Mouse (Mus musculus): ENCODE data around the gene Riiad1.

Riiad1 gene

DNA sequence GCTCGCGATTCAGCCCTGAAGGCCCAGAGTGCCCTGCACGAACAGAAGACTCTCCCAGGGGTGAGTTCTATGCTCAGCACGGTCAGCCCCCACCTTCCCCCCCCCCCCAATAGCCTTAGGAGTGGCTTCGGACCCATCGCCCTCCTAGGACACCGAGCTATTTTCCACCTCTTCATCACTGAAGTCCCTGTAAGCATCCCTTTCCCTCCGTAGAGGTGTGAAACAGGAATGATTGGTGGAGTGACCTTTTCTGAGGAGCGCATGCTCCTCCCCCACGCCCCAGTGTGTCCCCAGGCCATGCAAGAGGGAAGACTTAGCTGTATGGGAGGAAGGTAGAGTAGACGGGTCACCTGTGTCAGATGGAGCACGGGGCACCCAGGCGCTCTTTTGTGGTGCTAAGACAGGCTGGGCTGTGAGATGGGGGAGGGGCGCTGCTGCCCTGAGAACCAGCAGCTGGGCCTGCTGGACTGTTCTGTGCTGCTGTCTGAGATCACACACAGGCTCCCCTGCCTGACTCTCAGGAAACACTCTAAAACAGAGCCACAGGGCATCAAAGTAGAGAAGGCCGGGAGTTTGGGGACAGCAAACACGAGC is at the start of gene Riiad1:
Gene Riiad1 (minus strand): TSS at position 51 of the 594 bp plus-strand sequence.
- no peak for DNase-seq (ENCODE audit: low read depth)

DNA sequence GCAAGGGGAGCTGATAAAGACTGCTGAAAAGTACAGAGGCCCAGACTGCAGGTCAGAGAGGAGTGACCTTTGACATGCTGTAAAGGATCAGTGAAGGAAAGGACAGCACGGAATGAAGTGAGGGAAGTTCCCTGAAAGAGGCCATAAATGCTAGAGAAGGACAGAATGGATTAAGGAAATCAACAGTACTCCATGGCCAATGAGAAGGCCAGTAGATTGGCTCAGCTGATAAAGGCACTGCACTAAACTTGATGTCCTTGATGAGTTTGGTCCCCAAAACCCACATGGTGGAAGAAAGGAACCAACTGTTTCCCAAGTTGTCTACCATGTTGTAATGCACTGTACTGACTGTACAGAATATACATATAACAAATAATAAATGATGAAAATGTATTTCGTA is 46.6 kb upstream of the Riiad1 start:
- DNase-seq (ENCODE audit: low read depth) = no peak

DNA sequence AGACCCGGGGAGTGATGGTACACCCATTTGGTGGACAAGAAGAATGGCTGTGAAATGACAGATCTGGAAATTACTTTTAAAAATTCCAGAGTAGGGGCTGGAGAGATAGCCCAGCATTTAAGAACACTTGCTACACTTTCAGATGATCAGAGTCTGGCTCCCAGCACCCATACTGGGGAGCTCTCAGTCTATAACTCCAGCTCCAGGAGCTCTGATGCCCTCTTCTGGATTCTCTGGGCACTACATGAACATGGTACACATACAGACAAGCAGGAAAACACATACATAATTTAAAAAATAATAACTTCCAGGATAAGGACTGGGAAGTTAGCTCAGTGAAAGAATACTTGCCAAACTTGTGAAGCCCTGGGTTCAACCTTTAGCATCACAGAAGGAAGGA is 26.5 kb upstream of the Riiad1 start:
- peak; percentile 30 for DNase-seq (ENCODE audit: low read depth)

DNA sequence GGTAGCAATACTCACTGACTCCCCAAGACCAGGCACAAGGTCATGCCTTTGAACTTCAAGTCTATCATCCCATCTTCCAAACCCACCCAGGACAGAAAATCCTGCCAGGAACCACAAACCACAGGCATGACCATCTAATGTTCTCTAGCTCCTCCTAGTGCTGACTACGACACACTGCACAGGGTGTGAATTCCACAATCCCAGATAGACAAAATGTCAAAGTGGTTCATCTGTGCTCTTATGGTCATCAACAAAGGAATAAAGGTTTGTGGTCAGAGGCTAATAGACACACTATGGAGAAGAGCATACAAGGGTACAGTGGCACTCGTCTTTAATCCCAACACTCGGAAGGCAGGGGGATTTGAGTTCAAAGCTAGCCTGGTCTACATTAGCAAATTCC is 22.1 kb upstream of the Riiad1 start:
- DNase-seq (ENCODE audit: low read depth) = peak; percentile 19

DNA sequence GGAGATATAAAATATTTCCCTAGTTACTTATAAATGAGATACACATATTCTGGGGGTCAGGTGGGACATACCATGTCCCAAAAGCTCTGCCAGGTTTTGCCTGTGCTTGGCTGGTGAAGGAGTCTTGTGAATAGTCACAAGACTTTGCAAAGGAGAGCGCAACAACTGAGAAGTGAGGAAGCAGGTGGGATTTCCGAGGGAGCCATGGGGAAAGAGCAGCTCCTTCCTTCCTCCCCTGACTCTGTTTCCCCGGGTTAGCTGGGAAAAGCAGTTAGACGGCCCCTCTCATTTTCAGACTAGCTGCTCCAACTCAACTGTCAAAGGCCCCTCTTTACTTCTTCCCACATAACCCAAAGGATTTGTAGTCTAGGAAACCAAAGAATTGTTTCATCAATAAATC is 17.0 kb upstream of the Riiad1 start:
- DNase-seq (ENCODE audit: low read depth) = no peak

DNA sequence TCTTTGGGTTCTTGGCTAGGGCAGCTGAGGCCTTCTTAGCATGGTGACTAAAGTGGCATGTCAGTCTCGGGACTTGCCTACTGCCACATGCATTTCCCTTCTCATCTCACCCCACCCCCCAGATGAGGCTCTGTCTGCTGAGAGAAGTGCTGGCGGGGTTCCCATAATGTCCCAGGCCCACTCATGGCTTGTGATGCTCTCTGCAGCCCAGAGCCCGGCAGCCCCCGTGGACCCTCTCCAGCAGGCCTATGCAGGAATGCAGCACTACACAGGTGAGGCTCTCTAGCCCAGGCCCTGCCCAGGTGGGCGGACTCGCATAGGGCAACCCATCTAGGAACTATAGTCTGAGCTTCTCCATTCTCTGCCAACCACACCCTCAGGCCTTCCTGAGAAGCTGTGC is 7.4 kb upstream of the Riiad1 start:
- no peak for DNase-seq (ENCODE audit: low read depth)

DNA sequence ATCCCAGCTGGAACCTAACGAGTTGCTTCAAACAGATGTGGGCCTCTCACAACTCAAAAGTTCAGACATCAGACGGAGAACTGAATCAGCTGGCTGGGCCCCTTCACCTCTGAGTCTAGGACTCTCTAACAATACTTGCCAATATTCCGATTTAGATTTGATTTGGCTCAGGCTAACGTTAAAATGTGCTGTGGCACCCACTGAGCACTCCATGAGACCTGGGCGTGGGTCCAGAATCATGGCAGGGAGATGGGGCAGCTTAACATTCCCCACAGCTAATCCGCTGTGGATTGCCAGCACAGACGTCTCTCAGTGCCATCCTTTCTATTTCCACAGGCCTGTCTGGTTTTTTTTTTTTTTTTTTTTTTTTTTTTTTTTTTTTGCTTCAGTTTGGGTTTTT is 5.8 kb upstream of the Riiad1 start:
- DNase-seq (ENCODE audit: low read depth) = no peak

DNA sequence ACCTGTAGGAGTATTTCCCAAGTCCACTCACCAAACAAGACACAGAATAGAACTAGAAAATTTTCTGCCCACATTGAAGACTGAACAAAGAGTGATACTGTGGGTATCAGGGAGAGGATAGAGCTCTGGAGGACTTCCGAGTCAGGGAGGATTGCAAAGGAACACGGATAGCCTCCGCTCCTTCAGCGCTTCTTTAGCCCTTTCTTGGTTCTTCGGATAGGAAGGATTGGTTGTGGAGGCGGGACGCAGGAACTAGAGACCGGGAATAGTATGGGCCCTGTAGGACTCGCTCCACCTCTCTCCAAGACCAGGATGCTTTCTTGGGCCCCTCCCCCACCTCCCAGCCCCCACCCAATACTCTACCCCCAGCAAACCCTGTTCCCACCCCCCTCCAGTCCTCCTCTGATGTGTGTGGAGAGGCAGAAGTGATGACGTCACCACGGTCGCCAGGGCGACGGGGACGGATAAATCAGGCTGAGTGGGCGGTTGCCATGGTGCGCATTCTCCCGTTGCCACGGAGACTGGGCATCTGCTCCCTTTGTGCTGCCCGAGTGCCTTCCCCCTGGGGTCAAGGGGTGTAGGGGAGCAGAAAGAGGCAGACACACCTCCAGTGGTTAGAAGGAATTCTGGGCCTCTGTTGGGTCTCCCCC is 3.8 kb upstream of the Riiad1 start:
- no peak for DNase-seq (ENCODE audit: low read depth)

DNA sequence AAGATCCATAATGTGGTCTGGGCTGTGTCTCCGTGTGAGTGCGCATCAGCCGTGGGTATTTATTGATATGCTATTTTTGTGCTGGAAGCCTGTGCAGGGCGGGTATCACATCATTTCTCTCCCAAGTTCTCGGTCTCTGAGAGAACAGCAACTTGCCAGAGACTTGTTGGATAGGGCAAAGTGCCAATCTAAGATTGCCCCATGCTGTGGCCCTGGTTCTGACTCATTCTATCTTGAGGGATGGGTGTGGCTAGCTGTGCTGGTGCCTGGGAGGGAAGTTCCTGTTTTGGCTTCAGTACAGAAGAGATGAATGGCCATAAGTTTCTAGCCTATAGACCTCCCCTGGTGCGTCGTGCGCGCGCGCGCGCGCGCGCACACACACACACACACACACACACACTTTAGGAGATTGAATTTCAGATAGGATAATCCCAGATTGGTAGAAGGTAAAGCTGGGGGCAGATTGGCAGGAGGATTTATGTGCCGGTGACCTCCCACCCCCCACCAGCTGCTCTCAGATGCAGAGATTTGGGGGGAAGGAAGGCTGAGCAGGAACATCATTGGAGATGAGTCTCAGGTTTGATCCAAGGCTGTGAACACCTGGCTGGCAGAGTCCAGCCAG is 2.7 kb upstream of the Riiad1 start:
- DNase-seq (ENCODE audit: low read depth) = no peak

DNA sequence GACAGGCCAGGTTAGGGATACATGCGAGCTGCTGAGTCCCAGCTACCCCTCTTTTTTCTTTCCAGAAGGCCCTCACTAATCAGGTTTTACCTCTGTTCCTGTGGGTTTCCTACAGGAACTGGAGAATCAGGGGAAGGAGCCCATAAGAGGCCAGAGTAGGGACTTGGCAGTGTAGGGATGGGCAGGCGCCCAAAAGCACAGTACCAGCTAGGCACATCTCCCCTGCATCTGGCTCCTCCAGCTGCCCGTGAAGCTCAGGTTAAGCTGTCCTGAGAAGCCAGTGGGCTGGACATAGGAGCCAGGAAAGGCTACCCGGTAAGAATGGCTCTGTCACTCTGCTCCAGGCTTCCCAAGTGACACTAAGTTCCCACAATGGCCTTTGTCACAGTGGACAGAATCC is 1.3 kb upstream of the Riiad1 start:
- no peak for DNase-seq (ENCODE audit: low read depth)

DNA sequence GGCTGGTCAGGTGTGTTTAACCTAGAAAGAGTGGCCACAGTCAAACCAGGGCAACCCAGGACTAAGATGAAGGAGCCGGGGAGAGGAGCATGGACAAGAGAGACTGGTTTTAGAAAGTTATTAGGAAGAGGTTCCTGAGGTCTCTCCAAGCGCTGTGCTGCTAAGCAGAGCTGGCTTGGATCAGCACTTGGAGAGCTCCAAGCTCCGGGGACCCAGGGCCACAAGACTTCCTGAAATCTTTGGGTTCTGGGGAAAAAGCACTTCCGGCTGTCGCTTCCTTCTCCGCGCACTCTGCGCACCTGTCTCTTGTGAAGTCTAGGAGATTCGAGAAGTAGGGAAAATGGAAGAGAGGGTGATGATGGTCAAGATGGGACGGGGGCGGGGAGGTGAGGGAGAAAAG is 577 bp downstream of the Riiad1 start:
- DNase-seq (ENCODE audit: low read depth) = no peak

DNA sequence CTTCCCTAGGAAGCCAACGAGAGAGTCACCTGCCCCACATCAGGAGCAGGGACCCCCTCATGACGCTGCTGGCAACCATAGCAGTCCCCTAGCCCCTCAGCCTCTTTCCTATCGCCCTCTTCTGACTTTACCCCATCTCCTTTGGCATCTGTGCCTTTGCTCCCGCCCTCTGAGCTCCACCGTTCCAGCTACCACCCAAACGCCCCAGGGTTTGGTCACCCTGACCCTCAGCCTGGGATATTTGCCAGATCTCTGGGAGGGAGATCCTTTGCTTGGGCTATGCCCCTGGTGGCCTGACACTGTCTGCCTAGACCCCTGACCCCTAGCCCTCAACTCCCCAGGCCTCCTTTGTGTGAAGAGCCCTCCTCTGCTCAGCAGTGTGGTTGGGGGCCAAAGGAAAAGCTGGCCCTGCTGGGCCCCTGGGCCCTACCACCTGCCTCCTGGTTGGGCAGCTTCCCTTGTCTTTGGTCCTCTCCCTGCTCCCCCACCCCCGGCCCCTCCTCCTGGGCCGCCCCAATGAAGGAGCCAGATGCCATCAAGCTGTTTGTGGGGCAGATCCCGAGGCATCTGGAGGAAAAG is 1.5 kb downstream of the Riiad1 start:
- DNase-seq (ENCODE audit: low read depth) = no peak

DNA sequence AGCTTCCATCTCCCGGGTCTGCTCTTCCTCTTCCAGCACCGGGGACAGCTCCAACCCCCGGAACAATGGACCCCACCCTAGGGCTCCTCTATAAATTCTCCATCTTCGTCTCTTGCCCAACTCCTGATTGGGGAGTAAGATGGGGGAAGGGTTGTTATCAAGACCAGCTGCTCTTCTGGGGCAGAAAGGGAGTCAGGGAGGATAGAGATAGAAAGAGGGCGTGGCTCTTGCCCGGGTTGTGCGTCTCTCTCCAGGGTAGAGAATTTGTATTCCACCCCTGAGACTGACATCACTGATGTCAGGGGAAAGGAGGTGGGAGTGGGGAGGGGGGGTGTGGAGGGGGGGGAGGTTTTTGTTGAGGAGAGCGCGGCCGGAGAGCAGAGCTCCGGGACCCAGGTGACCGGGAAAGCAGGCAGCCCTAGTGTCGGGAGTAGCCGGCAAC is 2.1 kb downstream of the Riiad1 start, which contains the start of gene Celf3:
Gene Celf3 (plus strand): TSS at position 315 of the 442 bp plus-strand sequence.
- DNase-seq (ENCODE audit: low read depth) = no peak

DNA sequence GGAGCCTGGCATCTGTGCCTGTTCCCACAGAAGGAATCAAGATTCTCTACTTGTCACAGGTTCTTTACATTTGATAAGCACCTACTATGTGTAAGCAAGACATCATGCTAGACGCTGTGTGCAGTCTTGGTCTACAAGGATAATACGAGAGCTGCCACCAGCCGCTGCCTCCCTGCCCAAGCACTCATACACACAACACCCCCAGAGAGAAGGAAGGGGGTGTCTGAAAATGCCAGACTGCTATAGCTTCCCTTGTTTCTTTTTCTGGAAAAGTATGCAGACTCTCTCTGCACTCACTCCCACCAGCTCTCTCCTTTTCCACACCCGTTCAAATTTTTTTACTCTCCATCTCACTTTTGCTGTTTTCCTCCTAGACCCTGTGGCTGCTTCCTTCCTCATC is 2.7 kb downstream of the Riiad1 start:
- no peak for DNase-seq (ENCODE audit: low read depth)

DNA sequence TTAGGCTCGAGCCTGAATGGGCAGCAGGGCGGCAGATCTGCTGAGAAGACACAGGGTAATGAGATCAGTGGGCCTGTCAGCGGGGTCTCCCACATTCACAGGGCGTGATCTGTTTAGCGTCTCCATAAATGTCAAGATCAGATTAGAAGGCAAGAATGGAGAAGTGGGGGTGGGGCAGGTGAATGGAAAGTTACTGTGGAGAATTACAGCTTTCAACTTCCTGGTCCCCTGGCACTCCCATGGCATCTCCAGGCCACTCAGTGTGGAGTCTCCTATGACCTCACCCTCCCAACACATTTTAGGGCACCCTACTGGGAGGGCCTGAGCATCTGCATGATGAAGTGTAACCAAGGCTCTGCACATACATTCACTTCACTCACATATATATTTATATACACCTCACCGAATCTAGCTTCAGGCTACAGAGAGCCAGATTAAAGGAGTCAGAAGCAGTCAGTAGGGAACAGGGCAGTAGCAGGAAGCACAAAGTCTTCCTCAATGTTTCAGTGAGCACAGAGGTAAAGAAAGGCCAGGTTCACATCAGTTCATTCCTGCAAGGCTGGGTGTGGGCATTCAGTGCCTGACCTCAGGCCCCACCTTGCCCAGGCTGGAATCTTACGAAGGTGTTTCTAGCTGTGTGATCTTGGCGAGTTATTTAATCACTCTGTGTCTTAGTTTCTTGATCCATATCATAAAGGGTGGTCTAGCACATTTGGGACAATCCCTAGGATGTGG is 3.7 kb downstream of the Riiad1 start:
- DNase-seq (ENCODE audit: low read depth) = no peak

DNA sequence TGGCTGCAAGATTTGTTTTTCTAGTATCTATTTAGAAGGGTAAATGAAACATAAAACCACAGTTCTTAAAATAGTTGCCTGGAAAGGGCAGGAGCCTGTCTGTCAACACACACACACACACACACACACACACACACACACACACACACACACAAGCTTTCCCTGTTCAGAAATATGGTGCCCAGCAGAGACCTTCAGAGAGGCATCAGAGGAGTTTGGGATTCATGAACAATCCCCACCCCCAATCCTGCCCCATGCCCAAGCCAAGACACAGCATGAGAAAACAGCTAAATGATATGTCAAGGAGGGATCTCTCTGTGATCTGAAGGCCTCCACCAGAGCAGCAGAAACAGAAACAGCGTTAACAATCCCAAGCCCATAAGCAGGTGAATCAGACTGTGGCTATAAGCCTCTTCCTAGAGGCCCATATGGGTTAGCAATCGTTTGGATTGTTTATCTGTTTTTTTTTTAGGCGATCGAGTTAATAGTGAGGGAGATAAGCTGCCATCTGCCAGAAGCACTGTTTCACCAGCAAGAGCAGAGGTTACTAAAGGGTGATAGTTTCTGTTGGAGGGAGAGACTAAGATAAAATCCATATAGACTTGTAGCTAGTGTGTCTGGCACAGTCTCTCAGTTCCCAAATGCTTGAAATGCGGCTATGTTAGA is 6.4 kb downstream of the Riiad1 start:
- no peak for DNase-seq (ENCODE audit: low read depth)

DNA sequence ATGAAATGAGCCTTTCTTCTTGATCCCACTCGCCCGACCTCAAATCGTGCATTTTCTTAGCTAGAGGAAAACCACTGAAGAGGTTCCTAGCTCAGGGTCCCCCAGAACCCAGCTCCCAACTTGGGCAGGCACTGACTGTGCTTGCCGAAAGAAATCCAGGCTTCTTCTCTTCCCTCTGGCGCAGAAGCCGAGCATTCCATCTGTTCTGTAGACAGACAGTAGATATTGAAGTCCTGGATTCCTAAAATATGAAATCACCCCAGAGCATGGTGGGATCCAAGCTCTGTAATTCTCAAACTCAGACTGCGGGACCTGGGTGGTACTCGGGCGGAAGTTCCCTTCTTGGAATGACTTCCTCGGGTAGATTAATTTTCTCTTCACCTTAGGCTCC is 7.0 kb downstream of the Riiad1 start:
- DNase-seq (ENCODE audit: low read depth) = no peak

DNA sequence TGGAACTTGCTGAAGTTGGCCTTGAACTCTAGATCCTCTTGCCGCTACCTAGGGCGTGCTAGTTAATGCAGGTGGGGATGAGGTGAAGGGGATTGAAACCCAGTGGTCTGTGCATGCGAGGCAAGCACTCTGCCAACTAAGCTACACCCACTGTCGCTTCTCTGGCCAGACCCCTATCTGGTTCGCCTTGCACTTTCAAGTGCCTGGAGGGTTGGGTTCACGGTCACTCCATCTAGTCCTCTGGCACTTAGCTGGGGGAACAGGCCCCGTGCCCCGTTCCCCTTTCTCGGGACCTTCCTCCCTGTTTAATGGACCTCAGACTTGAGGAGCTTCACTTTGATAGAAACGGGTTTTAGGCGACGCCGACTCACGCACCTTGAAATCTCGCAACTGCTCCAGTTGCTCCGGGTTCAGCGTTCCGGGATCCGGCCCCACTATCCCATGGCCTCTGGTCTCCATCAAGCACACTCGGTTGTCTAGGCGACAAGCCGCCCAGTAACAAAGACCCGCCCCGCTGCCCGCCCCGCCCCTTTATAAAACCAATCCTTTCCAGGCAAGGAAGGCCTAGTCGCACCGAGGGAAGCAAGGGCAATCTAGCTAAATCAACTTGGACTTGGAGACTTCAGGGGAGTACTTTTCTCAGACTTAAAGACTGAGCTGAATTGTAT is 7.6 kb downstream of the Riiad1 start:
- DNase-seq (ENCODE audit: low read depth) = no peak

DNA sequence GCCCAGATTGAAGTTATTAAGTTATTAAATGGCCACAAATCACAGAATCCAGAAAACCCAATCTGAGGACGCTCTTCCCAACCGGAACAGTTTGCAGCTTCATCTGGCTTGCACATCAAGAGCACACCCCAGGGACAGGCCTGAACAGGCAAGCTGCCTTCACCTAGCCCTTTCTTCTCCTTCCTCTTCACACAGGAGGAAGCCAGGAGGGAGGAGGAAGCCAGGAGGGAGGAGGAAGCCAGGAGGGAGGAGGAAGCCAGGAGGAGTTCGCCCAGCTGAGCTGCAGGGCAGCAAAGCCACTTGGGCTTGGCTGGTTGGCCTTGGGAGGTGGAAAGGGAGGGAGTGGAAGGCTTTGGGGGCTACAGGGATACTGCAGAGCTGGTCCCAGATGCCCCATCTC is 11.2 kb downstream of the Riiad1 start:
- DNase-seq (ENCODE audit: low read depth) = no peak

DNA sequence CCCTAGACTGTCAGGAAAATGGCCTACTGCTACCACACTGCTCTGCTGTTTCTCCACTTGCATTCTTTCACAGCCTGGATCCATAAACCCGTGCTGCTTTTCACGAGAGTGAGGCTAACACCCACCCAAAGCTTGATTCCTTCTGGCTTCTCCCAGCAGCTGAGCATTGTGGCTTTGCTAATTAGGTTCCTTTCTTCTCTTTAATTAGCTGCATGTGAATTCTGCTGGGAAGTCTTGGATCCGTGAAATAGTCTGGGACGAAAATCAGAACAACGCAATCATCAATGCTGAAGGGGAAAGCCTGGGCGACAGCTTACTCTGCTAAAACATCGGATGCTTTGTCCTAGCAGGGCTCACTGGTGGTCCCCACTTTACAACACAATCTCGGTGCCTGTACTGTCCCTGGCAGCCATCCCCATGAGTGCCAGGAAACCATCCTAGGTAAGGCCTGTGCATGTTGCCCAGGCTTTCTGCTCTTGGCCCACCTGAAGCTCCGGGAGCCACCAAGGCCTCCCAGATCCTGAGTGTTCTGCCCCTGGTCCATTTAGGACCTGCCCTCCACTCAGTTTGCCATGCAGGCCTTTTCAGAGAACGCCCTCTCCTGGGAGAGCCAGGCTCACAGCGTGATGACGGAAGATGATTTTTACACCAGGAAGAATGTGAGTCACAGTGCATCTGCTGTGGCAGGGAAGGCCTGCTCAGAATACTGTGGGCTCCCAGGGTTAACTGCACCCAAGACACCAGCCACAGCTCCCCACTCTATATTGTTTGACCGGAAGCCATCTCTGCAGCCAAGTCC is 14.3 kb downstream of the Riiad1 start:
- no peak for DNase-seq (ENCODE audit: low read depth)

Data from naive thymus-derived CD4-positive, alpha-beta T cell, adult 2 months (primary cell).